Mouse (Mus musculus) intestine, embryonic 16.5 days (tissue): ENCODE measurements around the gene Esrrg. TPM values are rescaled to one million over a fixed set of nuclear protein-coding genes. Genes with fewer than 3 reads are reported as not detected.
A peak's percentile ranks its signal among the peaks of the same experiment; 100 is the strongest.

Experiments used
- ATAC-seq: fragments of 200-750 bp; cut with Nextera tagmentation; 2 replicates; pipeline ENCODE4 v1.8.0; 2017; ENCODE audit warnings: moderate TSS enrichment, moderate library complexity
- H3K27ac ChIP-seq: fragments of 300-500 bp; sonication (generic); 2 replicates; pipeline ENCODE4 v1.5.1; 2014; ENCODE audit warnings: mild to moderate bottlenecking, low read length
- H3K27me3 ChIP-seq: fragments of 300-500 bp; sonication (generic); replicated peaks from 2 replicates; pipeline ENCODE4 v1.6.1; 2014; ENCODE audit warnings: low read length, control low read depth, mixed read lengths; ENCODE audit not compliant: control insufficient read depth, insufficient read depth
- H3K36me3 ChIP-seq: fragments of 300-500 bp; sonication (generic); 2 replicates; pipeline ENCODE4 v1.6.1; 2014; ENCODE audit warnings: low read length, control low read depth; ENCODE audit not compliant: control insufficient read depth, insufficient read depth
- H3K4me1 ChIP-seq: fragments of 300-500 bp; sonication (generic); 2 replicates; pipeline ENCODE4 v1.6.1; 2014; ENCODE audit warnings: low read length, control low read depth, mixed read lengths; ENCODE audit not compliant: control insufficient read depth, insufficient read depth
- H3K4me2 ChIP-seq: fragments of 300-500 bp; sonication (generic); 2 replicates; pipeline ENCODE4 v1.6.1; 2014; ENCODE audit warnings: low read depth, low read length, control low read depth
- H3K4me3 ChIP-seq: fragments of 300-500 bp; sonication (generic); 2 replicates; pipeline ENCODE4 v1.5.1; 2014; ENCODE audit warnings: mild to moderate bottlenecking, low read length
- H3K9ac ChIP-seq: fragments of 300-500 bp; sonication (generic); 2 replicates; pipeline ENCODE4 v1.6.1; 2014; ENCODE audit warnings: low read depth, low read length
- H3K9me3 ChIP-seq: fragments of 300-500 bp; sonication (generic); 2 replicates; pipeline ENCODE4 v1.6.1; 2016; ENCODE audit warnings: low read length, control low read depth; ENCODE audit not compliant: control insufficient read depth
- WGBS: fragments of 180-500 bp; shearing (Covaris S2); extraction: QIAGEN DNeasy Blood & Tissue Kit; methylation state at CpG from one replicate; pipeline ENCODE4 v1.1.7; 2014; 5-methylcytosine and 5-hydroxymethylcytosine counted together
- polyA plus RNA-seq: library from polyadenylated mRNA; unstranded; fragments of >200 nt; fragmentation: Nextera tagmentation; extraction: Ambion mirVana; gene quantifications from 2 replicates; pipeline ENCODE4 v1.2.1, GENCODE M21; 2015

Esrrg gene
- polyA plus RNA-seq, 1 experiment from 2014 or later, result 3.6 TPM

DNA sequence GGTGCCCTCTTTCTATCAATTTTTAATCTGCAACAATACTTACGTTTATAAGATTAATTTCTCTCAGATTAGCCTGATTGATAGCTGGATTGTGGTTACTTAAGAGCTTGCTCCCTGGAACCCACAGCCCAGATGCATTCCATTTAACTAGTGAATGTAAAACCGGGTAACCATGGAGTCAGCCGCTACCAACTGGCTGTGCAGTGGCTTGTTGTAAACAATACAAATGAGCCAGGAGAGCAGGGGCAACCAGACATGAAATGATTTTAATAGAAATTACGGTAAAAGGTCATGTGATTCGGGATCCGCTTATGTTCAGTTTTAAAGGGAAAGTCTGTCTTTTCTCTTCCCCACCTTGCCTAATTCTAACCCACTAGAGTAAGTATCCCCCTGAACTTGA, 54.8 kb downstream of the Esrrg start:
- H3K4me3 ChIP-seq, result no peak overlapping the region
- no peaks in the 10 kb centered on the region for H3K27me3 ChIP-seq
- no peak for ATAC-seq
- no peak overlapping the region for H3K9ac ChIP-seq
- no peak overlapping the region for H3K4me2 ChIP-seq
- 56% methylated on average over 6 of the region's 6 CpGs for WGBS
- H3K4me1 ChIP-seq, result peaks cover 25% of the 10 kb centered on the region
- no peaks in the 10 kb centered on the region for H3K36me3 ChIP-seq
- no peaks in the 10 kb centered on the region for H3K9me3 ChIP-seq
- no peak overlapping the region for H3K27ac ChIP-seq

DNA sequence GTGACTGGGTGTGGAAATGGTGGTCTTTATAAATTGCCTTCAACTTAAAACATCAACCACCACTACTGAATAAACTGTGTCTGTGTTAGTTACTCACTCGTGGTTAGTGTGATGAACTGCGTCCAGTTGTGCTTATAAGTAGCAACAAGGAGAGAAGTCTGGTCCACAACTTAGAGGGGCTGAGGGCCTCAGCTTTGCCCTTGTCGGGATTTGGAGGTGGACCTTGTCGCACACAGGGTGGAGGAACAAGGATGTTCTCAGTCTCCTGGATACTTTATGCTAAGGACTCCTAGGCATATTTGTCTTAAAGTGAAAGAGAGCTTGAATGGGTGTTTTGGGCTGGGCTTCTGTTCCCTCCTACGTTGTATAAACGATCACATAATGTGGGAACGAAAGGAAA, 55.7 kb downstream of the Esrrg start:
- H3K36me3 ChIP-seq, result no peaks in the 10 kb centered on the region
- no peak overlapping the region for H3K27ac ChIP-seq
- ATAC-seq, result no peak
- no peaks in the 10 kb centered on the region for H3K27me3 ChIP-seq
- no peak overlapping the region for H3K4me3 ChIP-seq
- no peak overlapping the region for H3K9ac ChIP-seq
- no peak overlapping the region for H3K4me2 ChIP-seq
- no peaks in the 10 kb centered on the region for H3K9me3 ChIP-seq
- peaks cover 25% of the 10 kb centered on the region for H3K4me1 ChIP-seq
- 70% methylated on average over 7 of the region's 7 CpGs for WGBS

DNA sequence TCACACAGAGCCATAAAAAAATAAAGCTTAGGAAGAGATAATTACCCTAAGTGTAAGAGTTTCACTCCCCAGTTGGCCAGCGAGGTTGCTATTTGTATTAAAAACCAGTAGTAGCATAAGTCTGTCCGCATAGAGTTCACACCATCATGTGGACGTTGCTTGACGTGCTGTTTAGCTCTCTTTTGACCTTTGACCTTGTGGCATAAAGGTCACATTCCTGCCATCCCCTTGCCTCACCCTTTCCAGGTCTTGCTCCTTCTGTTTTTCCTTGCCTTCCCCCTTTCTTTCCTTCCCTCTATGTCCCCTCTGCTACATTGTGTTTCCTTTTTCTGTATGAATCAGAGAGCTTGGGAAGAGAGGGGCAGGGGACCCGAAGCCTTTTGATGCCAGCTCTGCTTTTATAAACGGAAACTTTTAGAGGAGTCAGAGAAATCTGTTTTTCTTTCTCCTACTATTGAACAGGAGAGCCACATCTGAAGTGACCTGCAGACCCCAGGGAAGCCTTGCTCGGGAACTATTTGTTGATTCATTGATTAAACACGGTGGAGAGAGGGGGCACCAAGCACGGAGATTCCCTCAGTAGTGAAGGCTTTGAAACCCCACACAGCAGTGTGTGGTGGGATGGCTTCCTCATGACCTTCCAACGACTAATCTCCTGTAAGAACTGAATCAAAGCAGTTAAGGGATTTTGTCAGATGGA, 57.5 kb downstream of the Esrrg start:
- Histone ChIP-seq H3K27me3 (no peaks in the 10 kb centered on the region), H3K4me1 (peaks cover 25% of the 10 kb centered on the region), H3K9ac (no peak overlapping the region), H3K4me3 (no peak overlapping the region), H3K27ac (no peak overlapping the region), H3K9me3 (no peaks in the 10 kb centered on the region), H3K4me2 (no peak overlapping the region), H3K36me3 (no peaks in the 10 kb centered on the region)
- peak; percentile 8; the same call in 1 of the 2 replicates for ATAC-seq
- 32% methylated on average over 10 of the region's 10 CpGs for WGBS

DNA sequence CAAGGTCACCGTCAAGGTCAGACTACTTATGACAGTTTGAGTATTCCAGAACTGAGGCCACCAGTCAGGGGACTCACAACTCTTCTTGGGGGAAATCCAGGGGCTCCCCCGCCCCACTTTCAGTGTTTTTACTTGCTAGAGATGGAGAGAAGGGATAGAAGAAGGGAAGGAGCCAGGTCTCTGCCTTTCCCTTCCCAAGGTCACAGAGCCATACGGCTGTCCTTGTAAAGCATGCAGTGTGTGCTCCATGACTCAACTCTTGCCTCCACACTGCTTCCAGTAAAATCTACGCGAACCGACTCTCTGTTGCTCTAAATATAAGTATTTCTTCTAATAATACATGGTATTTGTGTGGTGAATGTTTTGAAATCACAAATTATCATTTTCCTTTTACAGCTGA, 61.2 kb downstream of the Esrrg start:
- no peaks in the 10 kb centered on the region for H3K27me3 ChIP-seq
- H3K4me2 ChIP-seq, result no peak overlapping the region
- no peak overlapping the region for H3K27ac ChIP-seq
- H3K36me3 ChIP-seq, result no peaks in the 10 kb centered on the region
- H3K4me1 ChIP-seq, result peaks cover 6% of the 10 kb centered on the region; the same call in 1 of the 2 replicates
- no peak overlapping the region for H3K9ac ChIP-seq
- H3K4me3 ChIP-seq, result no peak overlapping the region
- ATAC-seq, result no peak
- no peaks in the 10 kb centered on the region for H3K9me3 ChIP-seq
- WGBS, result 91% methylated on average over 6 of the region's 6 CpGs

DNA sequence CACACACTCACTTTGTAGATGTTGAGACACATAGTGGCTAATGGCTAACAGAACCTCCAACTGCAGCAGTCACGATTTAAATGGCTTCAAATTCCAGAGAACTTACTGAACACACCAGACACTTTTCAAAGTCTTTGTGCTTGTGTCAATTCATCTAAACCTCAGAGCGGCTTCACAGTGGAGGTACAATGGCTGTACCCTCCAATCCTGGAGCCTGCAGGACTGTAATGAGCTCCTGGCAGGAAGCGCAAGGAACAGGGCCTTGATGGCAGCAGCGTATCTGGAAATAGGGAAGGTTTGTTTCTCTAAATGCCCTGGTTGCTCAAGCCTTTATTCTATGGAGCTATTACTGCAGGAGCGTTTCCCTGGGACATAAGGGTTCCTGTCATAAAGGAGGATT, 63.9 kb downstream of the Esrrg start:
- H3K4me3 ChIP-seq, result no peak overlapping the region
- H3K27me3 ChIP-seq, result no peaks in the 10 kb centered on the region
- ATAC-seq, result no peak
- no peak overlapping the region for H3K4me2 ChIP-seq
- 68% methylated on average over 5 of the region's 5 CpGs for WGBS
- no peaks in the 10 kb centered on the region for H3K9me3 ChIP-seq
- 0 out of 2 replicates have a peak, but pooled peaks cover 4% of the 10 kb centered on the region for H3K4me1 ChIP-seq
- no peak overlapping the region for H3K9ac ChIP-seq
- H3K27ac ChIP-seq, result no peak overlapping the region
- H3K36me3 ChIP-seq, result no peaks in the 10 kb centered on the region

DNA sequence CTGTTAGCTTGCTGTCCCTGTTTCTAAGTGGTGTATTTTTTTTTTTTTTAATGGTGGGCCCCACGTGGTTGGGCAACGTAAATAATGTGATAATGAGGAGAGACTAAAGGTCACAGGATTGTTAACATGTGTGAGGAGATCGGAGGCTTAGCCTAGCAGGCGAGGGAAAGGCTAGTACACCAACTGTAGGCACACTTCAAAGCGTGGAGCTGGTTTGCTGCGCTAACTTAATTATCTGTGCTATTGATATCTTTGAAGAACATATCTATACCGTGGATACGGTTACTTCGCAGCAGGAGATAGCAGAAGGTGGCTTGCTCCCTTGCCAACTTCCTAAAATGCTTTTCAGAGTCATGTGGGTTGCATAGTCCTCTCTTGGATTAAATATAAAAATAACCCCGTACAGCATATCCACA, 66.2 kb downstream of the Esrrg start:
- H3K27me3 ChIP-seq, result no peaks in the 10 kb centered on the region
- no peaks in the 10 kb centered on the region for H3K36me3 ChIP-seq
- no peak overlapping the region for H3K4me2 ChIP-seq
- no peak overlapping the region for H3K4me3 ChIP-seq
- WGBS, result 38% methylated on average over 10 of the region's 10 CpGs
- H3K4me1 ChIP-seq, result 0 out of 2 replicates have a peak, but pooled peaks cover 4% of the 10 kb centered on the region
- H3K9me3 ChIP-seq, result no peaks in the 10 kb centered on the region
- H3K9ac ChIP-seq, result no peak overlapping the region
- H3K27ac ChIP-seq, result peak overlapping the region; percentile 16; the same call in 1 of the 2 replicates
- ATAC-seq, result peak; percentile 93

DNA sequence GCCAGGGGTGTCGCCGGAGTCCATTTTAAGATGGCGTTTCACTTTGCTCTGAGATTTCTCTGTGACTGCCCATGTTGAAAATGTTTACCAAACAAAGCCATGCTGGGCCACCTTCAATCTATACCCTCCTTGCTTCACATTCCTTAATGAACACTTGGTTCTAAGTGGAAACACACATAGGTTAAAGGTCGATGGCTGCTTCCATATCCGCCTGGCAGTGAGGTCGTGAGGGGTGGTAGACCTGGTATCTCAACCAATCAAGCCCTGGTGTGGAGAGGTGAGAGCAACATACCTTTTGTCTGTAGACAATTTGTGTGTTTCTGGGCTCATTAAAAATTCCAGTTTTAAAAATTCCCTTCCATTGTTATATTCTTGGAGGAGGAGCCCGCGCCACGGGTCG, 68.0 kb downstream of the Esrrg start:
- no peaks in the 10 kb centered on the region for H3K9me3 ChIP-seq
- no peak overlapping the region for H3K4me3 ChIP-seq
- no peak for ATAC-seq
- H3K36me3 ChIP-seq, result no peaks in the 10 kb centered on the region
- H3K27me3 ChIP-seq, result no peaks in the 10 kb centered on the region
- H3K27ac ChIP-seq, result no peak overlapping the region
- H3K4me2 ChIP-seq, result no peak overlapping the region
- H3K4me1 ChIP-seq, result 0 out of 2 replicates have a peak, but pooled peaks cover 4% of the 10 kb centered on the region
- WGBS, result 76% methylated on average over 10 of the region's 10 CpGs
- H3K9ac ChIP-seq, result no peak overlapping the region

DNA sequence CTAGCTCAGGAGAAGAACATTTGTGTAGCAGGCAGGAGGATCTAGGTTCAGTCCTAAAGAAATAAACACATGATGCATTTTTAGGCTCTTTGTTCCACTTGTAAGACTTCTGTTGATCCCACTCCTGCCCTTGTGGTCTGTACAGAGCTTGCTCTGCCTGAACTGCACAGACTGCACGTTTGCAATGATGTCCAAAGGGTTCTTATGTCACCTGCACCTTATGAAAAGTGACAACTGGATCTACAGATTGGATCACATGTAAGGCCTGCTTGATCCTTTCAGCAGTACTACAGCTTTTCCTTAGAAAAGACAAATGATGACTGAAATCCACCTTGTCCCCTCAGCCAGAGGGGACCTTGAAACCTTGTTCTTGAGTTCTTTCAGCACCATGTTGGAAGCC, 70.7 kb downstream of the Esrrg start:
- Histone ChIP-seq H3K36me3 (no peaks in the 10 kb centered on the region), H3K27ac (no peak overlapping the region), H3K4me3 (no peak overlapping the region), H3K9ac (no peak overlapping the region), H3K9me3 (no peaks in the 10 kb centered on the region), H3K4me1 (0 out of 2 replicates have a peak, but pooled peaks cover 4% of the 10 kb centered on the region), H3K4me2 (no peak overlapping the region), H3K27me3 (no peaks in the 10 kb centered on the region)
- ATAC-seq, result no peak
- 76% methylated on average over 1 of the region's 1 CpGs for WGBS

DNA sequence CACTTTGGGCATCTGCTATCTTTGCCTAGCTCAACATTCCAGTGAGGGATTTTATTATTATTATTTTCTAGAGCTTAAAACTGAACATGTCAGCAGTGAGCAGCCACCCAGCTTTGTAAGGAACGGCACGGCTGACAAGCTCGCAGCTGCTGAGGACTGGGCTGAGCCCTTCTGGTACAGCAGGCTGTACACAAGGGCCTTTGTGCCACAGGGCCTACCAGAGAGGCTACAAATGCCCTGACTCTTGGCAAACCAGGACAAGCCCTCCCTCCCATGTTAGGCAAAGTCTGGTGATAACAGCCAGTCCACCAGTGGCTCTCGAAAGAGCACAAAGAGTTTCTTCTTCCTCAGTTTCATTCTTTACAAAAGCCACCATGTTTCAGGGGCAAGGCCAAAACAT, 75.9 kb downstream of the Esrrg start:
- Histone ChIP-seq H3K36me3 (no peaks in the 10 kb centered on the region), H3K9me3 (no peaks in the 10 kb centered on the region), H3K4me2 (no peak overlapping the region), H3K27ac (no peak overlapping the region), H3K4me3 (no peak overlapping the region), H3K27me3 (no peaks in the 10 kb centered on the region), H3K4me1 (no peaks in the 10 kb centered on the region), H3K9ac (no peak overlapping the region)
- no peak for ATAC-seq
- WGBS, result 87% methylated on average over 4 of the region's 4 CpGs
